Mouse (Mus musculus) thymus, postnatal 0 days (tissue): Measurements from ENCODE around the gene Trmt6. TPM values are rescaled to one million over a fixed set of nuclear protein-coding genes. Genes with fewer than 3 reads are reported as not detected.

Source experiments
- polyA plus RNA-seq: library from polyadenylated mRNA; unstranded; fragments of >200 nt; fragmentation: Nextera tagmentation; extraction: Ambion mirVana; gene quantifications from 2 replicates; pipeline ENCODE4 v1.2.1, GENCODE M21; 2015

Trmt6 gene
- polyA plus RNA-seq, 1 experiment from 2014 or later = 54.7 TPM

Other genes starting within 250 kb of the Trmt6 start
- gene Gpcpd1, start 228.3 kb downstream of the Trmt6 start, polyA plus RNA-seq = 48.1 and 52.3 TPM in 2 replicates
- 17.8 and 20.7 TPM in 2 replicates for gene Shld1, start 129.1 kb downstream of the Trmt6 start, polyA plus RNA-seq
- gene Chgb, start 34.8 kb downstream of the Trmt6 start, polyA plus RNA-seq = 0.18 and 0.19 TPM in 2 replicates
- 9.6 and 10.1 TPM in 2 replicates for gene Mcm8, start 86 bp upstream of the Trmt6 start, polyA plus RNA-seq
- gene Crls1, start 30.6 kb upstream of the Trmt6 start, polyA plus RNA-seq = 17.1 and 17.9 TPM in 2 replicates
- gene Lrrn4, start 64.8 kb upstream of the Trmt6 start, polyA plus RNA-seq = 0.53 and 0.81 TPM in 2 replicates
- 17.0 and 23.4 TPM in 2 replicates for gene Fermt1, start 129.9 kb upstream of the Trmt6 start, polyA plus RNA-seq